Mouse (Mus musculus) small intestine, adult 2 months (tissue): ENCODE data around the gene Wwox. TPM values are rescaled to one million over a fixed set of nuclear protein-coding genes. Genes with fewer than 3 reads are reported as not detected.

Source experiments
- H3K27ac ChIP-seq: fragments of 200-500 bp; 2 replicates; pipeline ENCODE4 v1.5.1; 2012; ENCODE audit warnings: low read depth, low read length, control low read depth, inconsistent platforms; ENCODE audit not compliant: insufficient read depth
- H3K27me3 ChIP-seq: fragments of 200-500 bp; 2 replicates; pipeline ENCODE4 v1.6.1; 2012; ENCODE audit warnings: mild to moderate bottlenecking, moderate library complexity, low read length, inconsistent platforms; ENCODE audit not compliant: control insufficient read depth, insufficient read depth
- H3K36me3 ChIP-seq: fragments of 200-500 bp; 2 replicates; pipeline ENCODE4 v1.6.1; 2012; ENCODE audit warnings: mild to moderate bottlenecking, low read length, control low read depth, inconsistent platforms; ENCODE audit not compliant: control insufficient read depth, insufficient read depth
- H3K4me1 ChIP-seq: fragments of 200-500 bp; 2 replicates; pipeline ENCODE4 v1.6.1; 2012; ENCODE audit warnings: low read length, inconsistent platforms, mixed read lengths; ENCODE audit not compliant: control insufficient read depth, insufficient read depth, insufficient read length
- H3K4me3 ChIP-seq: fragments of 200-500 bp; 2 replicates; pipeline ENCODE4 v1.5.1; 2012; ENCODE audit warnings: low read depth, mild to moderate bottlenecking, control low read depth, inconsistent platforms, low read length, moderate library complexity
- CTCF ChIP-seq: fragments of 200-500 bp; IDR thresholded peaks from 2 replicates; pipeline ENCODE4 v1.5.1; 2012; ENCODE audit warnings: low read depth, mild to moderate bottlenecking, control low read depth, inconsistent platforms, low read length, moderate library complexity, mixed read lengths; ENCODE audit not compliant: insufficient replicate concordance, insufficient read length; ENCODE audit errors: extremely low read depth
- POLR2A ChIP-seq: fragments of 200-500 bp; IDR thresholded peaks from 2 replicates; pipeline ENCODE4 v1.6.1; 2012; ENCODE audit warnings: low read depth, mild to moderate bottlenecking, control low read depth, inconsistent platforms, low read length, moderate library complexity
- WGBS: fragments of 180-500 bp; shearing (Covaris S2); methylation state at CpG from one replicate; pipeline ENCODE4 v1.1.7; 2018; 5-methylcytosine and 5-hydroxymethylcytosine counted together
- polyA plus RNA-seq: library from polyadenylated mRNA; depleted of rRNA; stranded (reverse); fragments of >200 nt; gene quantifications from 2 replicates; pipeline ENCODE4 v1.2.3, GENCODE M21; 2012

Gene Wwox
- polyA plus RNA-seq, 1 experiment = 6.0 TPM

DNA sequence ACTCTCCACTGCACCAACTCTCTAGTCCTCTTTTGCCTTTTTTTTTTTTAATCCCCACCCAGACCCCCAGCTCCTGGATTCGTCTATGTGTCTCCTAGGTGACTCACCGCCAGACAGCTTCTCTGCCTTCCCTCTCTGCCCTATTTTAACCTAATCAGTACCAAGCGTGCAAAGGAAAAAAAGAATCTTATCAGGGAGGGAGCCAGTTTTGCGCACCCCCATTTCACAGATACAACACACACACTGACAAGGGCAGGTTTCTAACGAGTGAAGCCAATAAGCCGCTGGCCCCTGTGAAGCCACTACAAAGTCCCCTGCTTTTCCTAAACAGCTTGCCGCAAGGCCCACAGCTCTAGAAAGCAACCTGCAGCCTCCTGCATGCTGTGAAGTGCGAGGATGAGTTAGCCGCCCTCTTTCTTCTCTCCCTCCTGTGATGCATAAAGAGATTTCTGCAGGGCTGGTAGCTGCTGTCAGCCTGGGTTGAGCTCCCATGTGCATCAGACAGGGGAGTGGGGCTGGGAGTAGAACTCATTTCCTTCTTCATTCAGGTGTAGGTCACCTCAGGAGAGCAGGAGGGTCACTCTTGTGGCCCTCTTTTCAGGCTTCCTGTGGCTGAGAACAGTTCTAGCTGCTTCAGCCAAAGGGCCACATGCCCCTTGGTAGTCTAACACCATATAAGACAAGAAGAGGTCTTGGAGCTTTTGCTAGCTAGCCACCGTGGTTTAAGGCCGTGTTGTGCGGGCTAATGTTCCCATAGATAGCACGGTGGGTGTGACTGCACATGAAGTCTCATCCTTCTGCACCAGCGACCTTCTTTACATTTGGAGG is 439.2 kb downstream of the Wwox start:
- Histone ChIP-seq H3K36me3 (no peaks in the 10 kb centered on the region), H3K27me3 (no peaks in the 10 kb centered on the region), H3K4me1 (peaks cover 21% of the 10 kb centered on the region), H3K27ac (no peak overlapping the region), H3K4me3 (no peak overlapping the region)
- 86% methylated on average over 14 of the region's 14 CpGs for WGBS
- no peak for TF ChIP-seq POLR2A
- TF ChIP-seq CTCF = no peak

DNA sequence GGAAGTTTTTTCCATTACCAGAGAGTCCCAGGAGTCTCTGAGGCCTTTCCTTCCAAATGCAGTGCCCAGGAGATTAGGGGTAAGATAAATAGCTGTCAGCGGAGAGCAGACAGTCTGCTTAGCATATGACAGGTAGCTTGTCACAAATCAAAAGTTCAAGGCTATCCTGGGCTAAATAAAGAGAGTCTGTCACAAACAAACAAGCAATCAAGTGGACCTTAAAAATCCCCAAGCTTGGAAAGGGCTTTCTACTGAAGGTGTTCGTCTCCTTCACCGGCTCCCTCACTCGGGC is 439.8 kb downstream of the Wwox start:
- Histone ChIP-seq H3K27ac (no peak overlapping the region), H3K4me1 (peaks cover 21% of the 10 kb centered on the region), H3K4me3 (no peak overlapping the region), H3K27me3 (no peaks in the 10 kb centered on the region), H3K36me3 (no peaks in the 10 kb centered on the region)
- TF ChIP-seq CTCF (no peak), POLR2A (no peak)
- WGBS = 97% methylated on average over 4 of the region's 4 CpGs

- H3K27ac ChIP-seq = no peak overlapping the region
Observed at GRCm38 (mm10) chr8:114879678-114880077, 440.2 kb downstream of the Wwox start.

DNA sequence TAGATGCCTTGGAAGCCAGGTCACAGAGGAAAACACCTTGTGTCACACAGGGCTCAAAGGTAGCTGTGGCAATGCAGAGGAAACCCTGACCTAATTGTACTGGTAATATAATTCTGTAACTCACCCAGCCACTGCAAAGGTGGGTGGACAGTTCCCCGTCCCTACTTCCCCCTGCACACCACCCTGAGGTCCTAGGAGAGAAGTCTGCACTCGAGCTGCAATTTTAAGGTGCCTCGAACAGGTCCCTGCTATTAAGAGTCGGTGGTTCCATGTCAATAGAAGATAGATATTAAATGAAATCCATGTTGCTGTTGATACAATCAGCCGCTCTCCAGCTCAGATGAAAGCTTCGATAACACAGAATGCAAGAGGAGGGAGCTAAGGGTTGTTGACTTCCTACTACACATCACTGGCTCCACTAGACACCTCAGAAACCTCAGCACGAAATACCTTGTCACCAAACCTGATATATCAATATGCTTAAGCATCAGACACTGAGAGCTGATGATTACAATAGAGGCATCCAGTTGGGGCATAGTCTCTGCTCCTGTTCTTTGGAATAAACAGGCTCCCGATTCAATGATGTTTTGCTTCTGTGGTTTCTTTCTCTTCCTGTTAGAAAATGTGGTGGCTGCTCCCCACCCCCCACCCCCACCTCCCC is 441.1 kb downstream of the Wwox start:
- H3K27ac ChIP-seq = 0 out of 2 replicates have a peak overlapping the region, but pooled peaks have one; percentile 11
- no peaks in the 10 kb centered on the region for H3K36me3 ChIP-seq
- H3K4me3 ChIP-seq = no peak overlapping the region
- no peak for TF ChIP-seq CTCF
- no peak for TF ChIP-seq POLR2A
- H3K27me3 ChIP-seq = no peaks in the 10 kb centered on the region
- 52% methylated on average over 8 of the region's 8 CpGs for WGBS
- peaks cover 21% of the 10 kb centered on the region for H3K4me1 ChIP-seq

More at GRCm38 (mm10) chr8:114879678-114880077, 440.2 kb downstream of the Wwox start:
- 71% methylated on average over 2 of the region's 2 CpGs for WGBS
- Histone ChIP-seq H3K4me3 (no peak overlapping the region), H3K27me3 (no peaks in the 10 kb centered on the region), H3K36me3 (no peaks in the 10 kb centered on the region), H3K4me1 (peaks cover 21% of the 10 kb centered on the region)
- TF ChIP-seq CTCF = no peak
- no peak for TF ChIP-seq POLR2A

GRCm38 (mm10) chr8:114881891-114882401 is 442.5 kb downstream of the Wwox start:
- no peaks in the 10 kb centered on the region for H3K27me3 ChIP-seq
- peak overlapping the region; percentile 75 for H3K27ac ChIP-seq
- peaks cover 21% of the 10 kb centered on the region for H3K4me1 ChIP-seq
- H3K4me3 ChIP-seq = no peak overlapping the region
- 0 out of 2 replicates have a peak, but pooled peaks have one; percentile 21 for TF ChIP-seq CTCF
- TF ChIP-seq POLR2A = no peak
- no peaks in the 10 kb centered on the region for H3K36me3 ChIP-seq
- WGBS = 32% methylated on average over 5 of the region's 5 CpGs

- H3K4me1 ChIP-seq = peaks cover 21% of the 10 kb centered on the region
- no peaks in the 10 kb centered on the region for H3K27me3 ChIP-seq
- H3K36me3 ChIP-seq = no peaks in the 10 kb centered on the region
- TF ChIP-seq CTCF (no peak), POLR2A (no peak)
- no peak overlapping the region for H3K4me3 ChIP-seq
- H3K27ac ChIP-seq = peak overlapping the region; percentile 75
- WGBS = 11% methylated on average over 4 of the region's 4 CpGs
Observed at GRCm38 (mm10) chr8:114882504-114882903, 443.0 kb downstream of the Wwox start.
